Mouse (Mus musculus) lung, postnatal 25 days (tissue): ENCODE measurements at regions not wholly inside any gene's neighbourhood (a gene's known extent, or its start where the extent isn't known, plus 50 kb on each side); places are given as distances from the start of the nearest gene placed in this dataset.

Experiments used
- DNase-seq: peaks from one replicate; pipeline ENCODE4 v3.0.0; 2022; ENCODE audit warnings: low spot score

- DNase-seq, result no peak
These were observed 56.5 kb downstream of the Otud1 start for GRCm38 (mm10) chr2:19714025-19714424.

GRCm38 (mm10) chr2:19715564-19716238, 58.1 kb downstream of the Otud1 start:
- peak; percentile 80 for DNase-seq

GRCm38 (mm10) chr2:19716388-19716787, 58.8 kb downstream of the Otud1 start:
- DNase-seq, result no peak

GRCm38 (mm10) chr2:19726085-19726484, 68.5 kb downstream of the Otud1 start:
- no peak for DNase-seq

DNA sequence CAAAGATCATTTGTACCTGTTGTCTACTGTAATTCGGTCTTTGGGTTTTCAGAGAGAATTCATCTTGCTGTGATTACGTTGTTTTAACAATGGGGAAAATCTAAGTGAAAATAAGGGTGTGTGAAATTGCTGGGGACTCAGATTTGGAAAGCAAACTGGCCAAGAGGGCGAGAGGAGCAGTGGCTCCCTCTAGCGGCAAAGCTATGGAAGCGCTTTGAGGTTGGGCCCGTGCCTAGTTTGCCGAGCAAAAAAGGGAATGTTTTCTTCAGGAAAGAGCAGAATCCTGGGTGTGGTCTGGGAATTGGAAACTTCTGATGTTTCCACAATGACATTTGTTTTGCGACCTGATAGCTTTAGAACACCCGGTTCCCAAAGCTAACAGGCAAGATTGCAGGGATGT, 69.4 kb downstream of the Otud1 start:
- peak; percentile 33 for DNase-seq

- DNase-seq, result no peak
These were observed 75.6 kb downstream of the Otud1 start for GRCm38 (mm10) chr2:19732922-19733859.

DNA sequence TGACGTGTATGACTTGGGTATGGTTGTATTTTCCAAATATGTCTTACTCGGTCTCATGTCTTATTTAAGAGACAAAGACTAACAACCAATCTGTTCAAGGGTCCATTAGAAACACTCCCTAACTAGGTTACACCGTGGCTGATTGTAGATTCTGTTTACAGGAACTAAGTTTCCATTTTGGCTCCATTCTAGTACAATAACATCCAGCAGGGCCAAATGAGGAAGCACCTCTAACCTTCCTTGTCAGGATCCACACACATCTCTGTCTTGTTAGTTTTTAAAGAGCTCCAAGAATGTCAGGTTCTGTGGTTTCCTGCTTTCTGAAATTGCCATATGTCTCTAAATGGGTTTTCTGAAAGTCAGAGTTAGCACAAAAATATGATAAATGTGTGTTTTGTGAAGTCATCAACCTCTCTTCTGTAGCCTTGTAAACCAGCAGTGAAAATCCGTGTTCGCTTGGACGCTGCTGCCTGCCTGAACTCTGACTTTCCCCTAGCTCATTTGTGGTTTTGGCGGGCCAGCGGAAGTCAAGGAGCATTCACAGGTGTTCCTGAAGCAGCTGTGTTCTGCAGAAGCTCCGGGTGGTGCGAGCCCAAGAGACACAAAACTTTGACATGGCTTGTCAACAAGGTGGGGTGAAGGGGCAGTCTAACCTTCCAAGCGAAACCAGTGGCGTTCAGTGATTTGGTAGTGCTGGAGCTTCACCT, 76.8 kb downstream of the Otud1 start:
- no peak for DNase-seq

GRCm38 (mm10) chr2:19741508-19741907, 84.0 kb downstream of the Otud1 start:
- no peak for DNase-seq

DNA sequence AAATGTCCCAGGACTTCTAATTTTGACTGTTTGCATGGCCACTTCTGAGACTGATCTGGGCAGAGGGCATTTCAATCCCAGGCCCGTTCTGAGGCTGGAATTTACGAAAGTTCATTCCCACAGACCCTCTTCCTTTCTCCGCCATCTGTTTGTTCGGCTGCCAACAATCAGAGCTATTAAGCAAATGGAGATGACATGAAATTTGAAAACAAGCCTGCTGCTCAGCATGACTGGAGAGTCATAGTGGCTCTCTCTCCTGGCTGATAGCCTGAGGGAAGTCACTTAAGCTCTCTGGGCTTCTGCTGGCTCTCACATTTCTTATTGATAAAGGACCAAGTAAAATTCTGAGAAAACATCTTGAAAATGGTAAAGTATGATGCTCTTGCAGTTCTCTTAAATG, 85.9 kb downstream of the Otud1 start:
- DNase-seq, result no peak

GRCm38 (mm10) chr2:19744986-19745660, 87.6 kb downstream of the Otud1 start:
- no peak for DNase-seq

DNA sequence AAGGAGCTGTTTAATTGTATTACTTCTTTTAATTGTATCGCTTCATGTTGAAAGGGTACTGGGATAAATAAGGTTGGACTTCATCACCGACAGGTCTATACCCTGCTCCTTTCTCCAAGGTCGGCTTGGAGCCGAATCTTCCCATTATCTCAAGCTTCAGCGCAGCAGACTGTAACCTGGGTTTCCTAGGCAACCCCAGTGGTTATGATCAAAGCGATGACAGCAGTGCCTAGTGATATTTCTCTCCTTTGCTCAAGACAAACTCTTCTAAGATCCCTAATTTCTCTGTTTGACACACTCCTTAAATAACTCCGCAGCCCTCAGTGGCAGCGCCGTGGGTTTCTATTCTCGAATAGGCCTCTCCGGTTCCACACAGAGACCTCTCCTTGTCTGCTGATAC, 95.2 kb downstream of the Otud1 start:
- DNase-seq, result no peak

GRCm38 (mm10) chr2:19753479-19753878, 95.9 kb downstream of the Otud1 start:
- no peak for DNase-seq

GRCm38 (mm10) chr2:19757910-19758309, 100.4 kb downstream of the Otud1 start:
- no peak for DNase-seq

- no peak for DNase-seq
These were observed 101.6 kb downstream of the Otud1 start for GRCm38 (mm10) chr2:19759169-19759568.

- no peak for DNase-seq
These were observed 102.0 kb downstream of the Otud1 start for GRCm38 (mm10) chr2:19759577-19759976.

GRCm38 (mm10) chr2:19762996-19763395, 105.4 kb downstream of the Otud1 start:
- DNase-seq, result no peak

GRCm38 (mm10) chr2:19784913-19785312, 124.7 kb upstream of the Etl4 start:
- no peak for DNase-seq

- DNase-seq, result no peak
These were observed 123.8 kb upstream of the Etl4 start for GRCm38 (mm10) chr2:19785663-19786260.

DNA sequence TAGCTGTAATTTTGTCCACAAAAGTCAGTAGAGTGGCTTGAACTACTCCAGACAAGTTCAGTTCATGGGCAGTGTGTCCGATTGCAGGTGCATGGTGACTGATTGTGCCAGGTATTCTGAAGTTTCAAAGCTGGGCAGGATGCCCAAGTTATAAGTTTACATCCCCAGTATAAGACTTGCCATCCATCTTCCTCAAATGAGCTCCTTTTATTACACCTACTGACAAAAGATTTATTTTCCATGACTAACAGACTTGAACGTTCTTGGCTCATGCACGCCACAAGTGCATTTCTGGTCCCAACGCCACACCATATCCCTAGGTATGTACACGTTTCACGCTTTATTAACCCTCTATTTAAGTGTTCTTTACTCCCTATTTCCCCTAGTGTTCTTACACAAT, 117.4 kb upstream of the Etl4 start:
- no peak for DNase-seq

GRCm38 (mm10) chr2:19796790-19797189, 112.8 kb upstream of the Etl4 start:
- DNase-seq, result no peak
